Mouse (Mus musculus): ENCODE measurements at regions not wholly inside any gene's neighbourhood (a gene's known extent, or its start where the extent isn't known, plus 50 kb on each side); places are given as distances from the start of the nearest gene placed in this dataset.
A peak's percentile ranks its signal among the peaks of the same experiment; 100 is the strongest.

DNA sequence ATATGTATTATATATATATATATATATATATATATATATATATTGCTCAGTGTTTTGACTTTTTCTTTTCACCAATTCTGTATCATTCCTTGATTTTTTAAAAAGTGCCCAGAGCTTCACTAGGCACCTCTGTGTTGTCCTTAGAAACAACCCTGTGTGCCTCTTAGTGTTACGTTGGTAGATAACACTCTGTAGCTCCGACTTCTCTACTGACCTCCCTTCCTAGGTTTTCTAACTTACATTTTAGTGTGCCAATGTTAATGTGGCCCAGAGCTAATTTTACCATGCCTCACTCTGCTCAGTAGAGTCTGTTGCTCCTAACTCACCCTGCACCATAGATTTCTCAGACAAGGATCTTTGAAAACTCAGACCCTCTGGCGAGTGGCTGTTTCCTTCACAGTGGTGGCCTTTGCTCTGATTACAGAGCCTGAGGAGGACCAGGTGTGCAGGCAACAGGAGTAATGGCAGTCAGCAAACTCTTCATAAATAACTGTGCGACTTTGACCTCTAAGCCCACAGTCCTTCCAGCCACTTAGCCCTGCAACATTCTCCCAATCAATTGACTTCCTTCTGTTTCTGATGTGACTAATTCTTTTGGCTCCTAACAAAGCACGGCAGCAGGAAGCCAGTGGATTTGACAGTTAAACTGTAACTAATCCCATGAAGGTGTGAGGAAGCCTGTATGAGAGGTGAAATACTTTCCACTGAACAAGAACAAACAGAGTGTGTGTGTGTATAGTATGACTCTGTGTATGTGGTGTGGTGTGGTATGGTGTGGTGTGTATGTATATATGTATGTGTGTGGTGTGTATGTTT lies 53.6 kb upstream of the Actr3 start:
- DNase-seq (ENCODE audit: low spot score), result no peak

DNA sequence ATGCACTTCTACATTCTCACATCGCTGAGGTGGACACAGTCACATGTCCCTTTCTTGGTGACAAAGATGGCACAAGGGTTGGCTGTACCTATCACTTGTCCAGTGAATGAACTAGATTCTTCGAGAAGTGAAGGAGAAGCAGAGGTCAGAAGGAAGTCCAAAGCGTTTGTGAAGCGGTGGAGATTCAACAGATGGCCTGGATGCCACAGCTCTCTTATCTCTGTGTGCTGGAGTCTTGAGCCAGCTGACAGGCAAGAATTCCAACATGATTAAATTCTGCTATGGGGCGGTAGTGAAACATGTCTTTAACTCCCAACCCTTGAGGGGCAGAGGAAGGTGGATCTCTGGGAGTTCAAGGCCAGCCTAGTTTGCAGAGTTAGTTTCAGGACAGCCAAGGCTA lies 55.5 kb upstream of the Actr3 start:
- DNase-seq (ENCODE audit: low spot score), result no peak

DNA sequence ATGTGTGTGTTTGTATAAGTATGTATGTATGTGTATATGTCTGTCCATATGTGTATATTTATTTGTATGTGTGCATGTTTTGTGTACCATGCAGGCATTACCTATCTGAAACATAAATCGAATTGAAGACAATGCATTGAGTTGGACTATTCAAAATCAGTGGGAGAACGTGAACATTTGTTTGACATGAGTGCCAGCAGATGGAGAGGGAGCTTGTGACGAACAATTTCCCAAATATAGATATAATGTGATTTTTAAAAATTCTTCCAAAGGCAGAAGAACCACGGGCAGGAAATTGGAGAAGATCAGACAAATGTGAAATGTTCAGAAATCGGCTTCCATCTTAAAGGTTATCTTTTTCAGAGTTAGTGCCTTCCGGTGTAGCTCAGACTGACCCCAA lies 59.1 kb upstream of the Actr3 start:
- DNase-seq (ENCODE audit: low spot score), result no peak

DNA sequence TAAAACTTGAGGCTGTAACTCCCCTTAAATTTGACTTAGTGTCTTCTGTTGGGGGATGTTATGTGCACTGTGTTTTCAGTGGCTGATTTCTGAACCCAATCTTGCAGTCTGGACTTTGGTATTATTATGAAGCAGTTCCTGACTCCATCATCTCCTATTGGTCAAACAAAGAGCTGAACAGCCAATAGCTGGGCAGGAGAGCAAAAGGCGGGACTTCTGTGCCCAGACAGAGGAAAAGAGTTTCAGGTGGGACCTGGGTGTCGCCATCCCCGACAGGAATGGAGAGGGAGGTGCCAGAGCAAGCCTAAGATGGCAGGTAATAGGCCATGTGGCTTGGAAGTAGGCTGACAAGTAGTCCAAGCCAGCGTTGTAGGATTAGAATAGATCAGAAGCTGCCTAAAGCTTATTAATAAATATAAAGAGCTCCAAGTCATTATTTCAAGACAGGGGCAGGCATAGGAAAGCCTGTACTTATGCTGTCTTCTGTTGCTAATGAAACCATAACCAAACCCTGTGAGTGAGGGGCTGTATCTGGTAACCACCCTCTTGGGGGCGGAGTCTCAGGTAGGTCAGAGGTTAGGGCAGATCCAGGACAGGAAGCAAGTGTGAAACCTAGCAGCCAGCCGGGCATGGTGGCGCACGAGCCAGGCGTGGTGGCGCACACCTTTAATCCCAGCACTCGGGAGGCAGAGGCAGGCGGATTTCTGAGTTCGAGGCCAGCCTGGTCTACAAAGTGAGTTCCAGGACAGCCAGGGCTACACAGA lies 60.0 kb upstream of the Actr3 start:
- no peak for DNase-seq (ENCODE audit: low spot score)

DNA sequence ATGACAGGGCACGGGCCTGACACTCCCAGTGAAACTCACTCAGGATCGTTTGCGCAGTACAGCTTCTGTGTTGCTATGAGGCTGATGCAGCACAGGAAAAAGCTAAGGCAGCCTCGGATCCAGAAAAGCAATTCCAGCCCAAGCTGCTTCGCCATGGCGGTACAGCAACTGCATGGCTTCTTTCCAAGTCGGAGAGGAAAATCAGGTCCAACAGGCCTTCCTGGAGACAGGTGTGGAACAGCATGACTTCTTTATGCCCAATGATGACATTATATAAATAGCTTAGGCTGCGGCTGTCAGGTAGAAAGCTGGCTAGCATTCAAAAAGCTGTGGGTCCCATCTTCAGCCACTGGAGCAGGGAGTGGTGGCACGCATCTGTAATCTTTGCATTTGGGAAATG lies 61.5 kb upstream of the Actr3 start:
- no peak for DNase-seq (ENCODE audit: low spot score)

DNA sequence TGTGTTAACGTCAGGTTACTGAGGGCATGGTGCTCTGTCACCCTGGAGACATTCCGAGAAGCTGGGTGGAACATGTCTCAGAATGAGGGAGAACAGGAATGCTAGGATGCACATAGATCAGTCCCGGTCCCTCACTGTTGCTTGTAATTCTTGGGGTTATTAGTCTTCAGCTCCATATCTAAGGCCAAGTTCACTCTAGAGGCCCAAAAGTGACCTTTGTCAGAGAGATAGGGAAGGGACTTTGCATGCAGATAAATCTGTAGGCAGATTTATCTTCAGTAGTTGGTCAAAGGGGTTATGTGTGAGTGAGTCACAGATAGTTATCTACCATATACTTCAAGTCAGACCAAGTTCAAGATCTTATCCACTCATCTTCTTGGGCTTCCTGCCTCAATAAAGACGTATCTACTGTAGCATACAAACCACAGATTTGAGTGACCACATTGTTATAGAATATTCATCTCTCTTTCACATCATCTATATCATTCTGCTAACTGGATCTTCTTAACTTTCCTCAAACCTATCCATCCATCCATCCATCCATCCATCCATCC lies 58.4 kb upstream of the Slc35f5 start:
- DNase-seq (ENCODE audit: low spot score), result no peak

DNA sequence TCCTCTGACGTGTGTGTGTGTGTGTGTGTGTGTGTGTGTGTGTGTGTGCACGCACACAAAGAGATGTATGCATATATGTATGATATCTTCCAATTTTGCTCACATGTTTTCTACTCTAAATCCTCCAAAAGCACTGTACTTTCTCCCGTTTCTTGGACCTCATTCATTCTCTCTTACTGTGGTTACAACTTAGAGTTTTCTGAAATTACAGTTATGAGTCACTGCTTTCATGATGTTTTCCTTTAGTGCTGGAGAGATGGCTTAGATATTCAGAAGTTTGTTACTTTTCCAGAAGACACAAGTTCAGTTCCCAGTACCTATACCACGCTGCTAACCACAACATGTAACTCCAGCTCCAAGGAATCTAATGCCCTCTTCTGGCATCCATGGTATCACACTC lies 56.5 kb upstream of the Slc35f5 start:
- DNase-seq (ENCODE audit: low spot score), result no peak

DNA sequence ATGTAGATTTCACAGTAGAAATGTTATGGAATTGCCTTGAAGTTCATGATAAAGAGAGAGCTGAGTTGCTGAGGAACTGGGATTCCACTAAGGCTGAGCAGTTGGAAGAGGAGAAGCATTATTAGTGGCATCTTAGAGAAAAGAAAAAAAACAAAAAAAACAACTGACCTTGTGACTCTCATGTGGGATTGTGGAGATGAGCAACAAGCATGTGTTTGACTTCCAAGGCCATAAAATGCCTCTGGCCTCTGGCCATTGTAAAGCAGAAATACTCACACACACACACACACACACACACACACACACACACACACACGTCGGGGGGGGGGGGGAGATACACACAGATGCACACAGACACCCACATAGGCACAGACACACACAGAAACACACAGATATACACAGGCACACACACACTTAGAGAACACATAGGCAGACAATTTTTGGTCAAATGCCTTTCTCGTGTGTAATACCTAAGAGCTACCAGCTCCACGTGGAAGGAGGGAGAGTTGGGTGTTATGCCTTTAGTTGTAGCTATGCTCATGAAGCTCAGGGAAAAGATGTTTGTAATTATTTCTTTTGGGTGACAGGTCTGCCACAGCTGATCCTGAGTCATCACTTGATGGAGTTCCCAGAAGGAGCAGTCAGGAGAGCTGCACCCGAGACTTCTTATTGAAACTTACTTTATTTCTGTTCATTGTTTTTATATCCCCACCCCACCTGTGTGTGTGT lies 52.4 kb upstream of the Slc35f5 start:
- DNase-seq (ENCODE audit: low spot score), result peak; percentile 18

DNA sequence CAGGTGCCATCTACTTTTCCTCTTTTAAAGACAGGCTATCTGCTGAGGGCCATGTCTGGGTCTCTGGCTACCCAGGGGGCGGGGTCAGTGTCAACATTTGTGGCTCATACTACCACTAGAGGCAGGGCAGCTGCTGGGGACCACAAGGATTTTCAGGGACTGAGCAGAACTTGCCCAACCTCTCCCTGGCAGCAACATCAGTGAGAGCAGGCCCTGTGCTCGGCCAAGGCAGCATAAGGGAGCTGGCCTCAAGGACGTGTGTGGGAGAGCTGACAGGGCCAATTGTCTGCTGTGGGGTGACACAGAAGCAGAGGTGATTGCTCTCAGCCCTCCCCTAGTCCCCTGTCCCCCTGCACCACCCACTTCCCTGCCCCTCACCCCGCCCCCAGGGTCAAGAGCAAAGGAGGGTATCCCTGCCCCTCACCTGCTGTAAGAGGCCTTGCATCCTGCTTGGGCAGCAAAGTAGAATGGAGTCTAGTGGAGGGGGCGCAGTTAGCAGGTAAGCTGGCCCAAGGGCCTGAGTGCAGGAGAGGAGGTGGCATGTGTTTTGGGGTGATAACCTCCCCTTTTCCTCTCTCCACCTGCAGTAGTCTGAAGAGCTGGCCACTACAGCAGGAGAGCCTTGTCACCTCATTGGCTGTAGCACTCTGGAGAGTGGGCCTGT lies 51.7 kb upstream of the Slc35f5 start:
- DNase-seq (ENCODE audit: low spot score), result peak; percentile 19

All from gastrocnemius, adult 18-20 months (tissue).